Mouse (Mus musculus) lung, embryonic 15.5 days (tissue): ENCODE data around the gene Noct. TPM values are rescaled to one million over a fixed set of nuclear protein-coding genes. Genes with fewer than 3 reads are reported as not detected.
"Not testable (repeated sequence)": the region's sequence is repeated elsewhere in the genome, so short reads cannot be mapped to it uniquely, and the experiment has no call there.

Experiments used
- ATAC-seq: fragments of 200-750 bp; cut with Nextera tagmentation; 2 replicates; pipeline ENCODE4 v1.8.0; 2017; ENCODE audit warnings: moderate number of reproducible peaks, borderline replicate concordance; ENCODE audit not compliant: low FRiP score, low TSS enrichment; ENCODE audit errors: extremely low read depth
- H3K27ac ChIP-seq: fragments of 300-500 bp; sonication (generic); 2 replicates; pipeline ENCODE4 v1.5.1; 2015; ENCODE audit warnings: moderate library complexity, mild to moderate bottlenecking, inconsistent platforms
- H3K27me3 ChIP-seq: fragments of 300-500 bp; sonication (generic); 2 replicates; pipeline ENCODE4 v1.6.1; 2015; ENCODE audit warnings: inconsistent platforms
- H3K36me3 ChIP-seq: fragments of 300-500 bp; sonication (generic); 2 replicates; pipeline ENCODE4 v1.6.1; 2015; ENCODE audit warnings: inconsistent platforms
- H3K4me1 ChIP-seq: fragments of 300-500 bp; sonication (generic); 2 replicates; pipeline ENCODE4 v1.6.1; 2015; ENCODE audit warnings: inconsistent platforms
- H3K4me2 ChIP-seq: fragments of 300-500 bp; sonication (generic); 2 replicates; pipeline ENCODE4 v1.6.1; 2015; ENCODE audit warnings: inconsistent platforms, mild to moderate bottlenecking, moderate library complexity
- H3K4me3 ChIP-seq: fragments of 300-500 bp; sonication (generic); 2 replicates; pipeline ENCODE4 v1.5.1; 2015; ENCODE audit warnings: mild to moderate bottlenecking, inconsistent platforms
- H3K9ac ChIP-seq: fragments of 300-500 bp; sonication (generic); 2 replicates; pipeline ENCODE4 v1.6.1; 2015; ENCODE audit warnings: inconsistent platforms
- H3K9me3 ChIP-seq: fragments of 300-500 bp; sonication (generic); 2 replicates; pipeline ENCODE4 v1.6.1; 2016; ENCODE audit warnings: inconsistent platforms
- WGBS: fragments of 180-500 bp; shearing (Covaris S2); methylation state at CpG from one replicate; pipeline ENCODE4 v1.1.7; 2015; 5-methylcytosine and 5-hydroxymethylcytosine counted together
- polyA plus RNA-seq: library from polyadenylated mRNA; unstranded; fragments of >200 nt; fragmentation: Nextera tagmentation; extraction: Ambion mirVana; gene quantifications from 2 replicates; pipeline ENCODE4 v1.2.1, GENCODE M21; 2015

Gene Noct
- polyA plus RNA-seq, 1 experiment from 2014 or later, result 7.2 TPM

DNA sequence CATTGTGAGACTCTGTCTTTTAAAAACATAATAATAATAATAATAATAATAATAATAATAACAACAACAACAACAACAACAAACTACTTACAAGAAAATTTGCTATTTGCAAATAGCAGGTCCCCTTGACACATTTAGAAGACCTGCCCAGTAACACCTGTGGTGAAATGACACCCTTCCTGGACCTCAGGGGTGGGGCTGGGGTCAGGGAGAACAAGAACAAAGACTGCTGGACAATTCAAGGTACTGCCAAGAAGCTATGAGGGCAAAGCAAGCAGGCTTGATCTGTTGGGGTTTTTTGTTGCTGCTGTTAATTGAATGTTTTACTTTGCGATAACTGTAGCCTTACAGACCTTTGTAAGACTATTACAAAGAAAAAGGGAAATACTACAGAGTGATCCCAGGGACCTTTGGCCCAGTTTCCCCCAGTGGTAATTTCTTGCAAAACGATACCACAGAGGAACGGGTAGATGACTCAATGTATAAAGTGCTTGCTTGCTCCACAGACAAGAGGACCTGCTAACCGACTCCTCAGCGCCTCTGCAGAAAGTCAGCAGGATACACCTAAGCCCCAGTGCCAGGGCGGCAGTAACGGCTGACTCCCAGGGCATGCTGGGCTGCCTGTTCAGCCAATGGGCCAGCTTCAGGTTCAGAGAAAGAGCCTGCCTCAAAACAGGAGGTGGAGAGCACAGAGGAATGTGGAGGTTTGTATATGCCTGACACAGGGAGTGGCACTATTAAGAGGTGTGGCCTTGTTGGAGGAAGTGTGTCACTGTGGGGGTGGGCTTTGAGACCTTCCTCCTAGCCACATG is 14.5 kb upstream of the Noct start:
- no peak overlapping the region for H3K27ac ChIP-seq
- ATAC-seq, result no peak
- no peaks in the 10 kb centered on the region for H3K36me3 ChIP-seq
- no peaks in the 10 kb centered on the region for H3K9me3 ChIP-seq
- H3K9ac ChIP-seq, result no peak overlapping the region
- WGBS, result 81% methylated on average over 7 of the region's 7 CpGs
- H3K4me1 ChIP-seq, result no peaks in the 10 kb centered on the region
- no peak overlapping the region for H3K4me2 ChIP-seq
- H3K4me3 ChIP-seq, result no peak overlapping the region
- H3K27me3 ChIP-seq, result no peaks in the 10 kb centered on the region

DNA sequence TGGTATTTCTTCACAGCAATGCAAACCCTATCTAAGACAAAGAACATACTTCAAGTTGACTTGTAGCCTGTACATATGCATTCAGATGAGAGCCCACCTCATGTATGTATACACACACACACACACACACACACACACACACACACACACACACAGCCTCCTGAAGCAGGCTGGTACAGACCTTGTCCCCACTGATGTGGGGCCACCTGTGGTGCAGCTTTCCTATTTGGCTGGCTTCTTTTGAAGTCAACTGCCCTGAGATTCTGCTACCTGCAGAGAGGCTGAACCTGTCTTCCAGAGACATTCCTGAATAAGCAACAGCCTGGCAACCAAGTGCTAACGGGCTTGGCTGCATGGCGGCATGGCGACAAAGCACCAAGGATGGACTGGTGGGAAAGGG is 13.8 kb upstream of the Noct start:
- ATAC-seq, result no peak
- Histone ChIP-seq H3K4me2 (no peak overlapping the region), H3K9ac (no peak overlapping the region), H3K4me3 (no peak overlapping the region), H3K4me1 (no peaks in the 10 kb centered on the region), H3K9me3 (no peaks in the 10 kb centered on the region), H3K36me3 (no peaks in the 10 kb centered on the region), H3K27ac (no peak overlapping the region), H3K27me3 (no peaks in the 10 kb centered on the region)
- WGBS, result 96% methylated on average over 3 of the region's 3 CpGs

DNA sequence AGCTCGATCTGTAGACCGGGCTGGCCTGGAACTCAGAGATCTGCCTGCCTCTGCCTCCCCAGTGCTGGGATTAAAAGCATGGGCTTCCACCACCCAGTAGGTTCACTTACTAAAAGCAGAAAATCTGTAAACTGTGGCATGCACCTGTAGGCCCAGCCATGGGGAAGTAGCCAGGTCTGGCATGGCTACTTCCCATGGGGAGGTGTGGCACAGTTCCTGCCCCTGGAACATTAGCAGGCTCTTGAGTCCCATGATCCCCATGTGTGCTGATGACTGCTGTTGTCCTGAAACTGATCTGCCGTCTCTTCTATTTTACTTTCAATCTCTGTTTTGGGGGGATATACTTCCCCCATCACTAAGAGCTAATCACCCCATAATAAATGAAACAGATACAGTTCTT is 11.1 kb upstream of the Noct start:
- no peak overlapping the region for H3K4me3 ChIP-seq
- H3K4me2 ChIP-seq, result no peak overlapping the region
- ATAC-seq, result no peak
- no peaks in the 10 kb centered on the region for H3K27me3 ChIP-seq
- H3K4me1 ChIP-seq, result no peaks in the 10 kb centered on the region
- no peaks in the 10 kb centered on the region for H3K9me3 ChIP-seq
- no peak overlapping the region for H3K9ac ChIP-seq
- WGBS, result 99% methylated on average over 3 of the region's 3 CpGs
- no peaks in the 10 kb centered on the region for H3K36me3 ChIP-seq
- H3K27ac ChIP-seq, result no peak overlapping the region

DNA sequence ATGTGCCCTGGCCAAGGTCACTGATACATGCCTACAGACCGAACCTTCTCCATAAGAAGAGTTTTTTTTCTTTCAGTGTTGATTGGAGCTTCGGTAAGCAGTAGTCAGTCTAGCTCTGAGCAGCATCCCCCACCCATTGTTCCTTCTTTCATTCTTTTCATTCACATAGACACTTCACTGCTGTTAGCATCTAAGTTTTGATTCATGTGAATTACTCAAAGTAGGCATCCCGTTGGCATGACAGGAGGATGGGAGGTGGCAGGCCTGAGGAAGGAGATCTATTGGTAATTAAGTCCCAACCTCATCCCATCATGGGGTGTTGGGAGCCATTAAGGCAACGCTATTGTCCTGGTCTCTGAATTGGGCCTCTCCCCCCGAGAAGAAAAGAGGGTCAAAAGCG is 8.6 kb upstream of the Noct start:
- ATAC-seq, result no peak
- H3K36me3 ChIP-seq, result no peaks in the 10 kb centered on the region
- H3K4me3 ChIP-seq, result no peak overlapping the region
- H3K9ac ChIP-seq, result no peak overlapping the region
- no peak overlapping the region for H3K4me2 ChIP-seq
- 87% methylated on average over 6 of the region's 6 CpGs for WGBS
- H3K27me3 ChIP-seq, result no peaks in the 10 kb centered on the region
- H3K4me1 ChIP-seq, result no peaks in the 10 kb centered on the region
- no peaks in the 10 kb centered on the region for H3K9me3 ChIP-seq
- no peak overlapping the region for H3K27ac ChIP-seq

DNA sequence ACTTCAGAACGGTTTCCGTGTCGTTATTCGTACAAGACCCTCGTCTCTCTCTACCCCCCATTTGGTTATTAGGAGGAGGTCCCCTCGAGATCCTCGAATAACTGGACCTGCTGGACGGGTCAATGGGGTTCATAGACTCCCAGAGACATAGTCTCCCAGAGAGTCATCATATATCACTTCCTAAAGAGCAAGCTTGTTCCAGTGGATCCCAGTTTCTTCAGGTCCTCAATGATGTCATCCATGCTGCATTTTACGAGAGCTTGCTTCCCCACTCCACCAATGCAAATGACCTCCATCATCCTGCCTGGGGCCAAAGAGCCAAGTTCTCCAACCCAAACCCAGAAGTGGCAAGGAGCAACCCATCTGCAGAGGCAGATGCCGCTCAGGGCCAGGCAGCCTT is 7.9 kb upstream of the Noct start:
- H3K36me3 ChIP-seq, H3K9ac ChIP-seq, H3K4me1 ChIP-seq, H3K27ac ChIP-seq, H3K4me3 ChIP-seq, H3K4me2 ChIP-seq, H3K27me3 ChIP-seq, ATAC-seq, H3K9me3 ChIP-seq: not testable (repeated sequence)
- 83% methylated on average over 8 of the region's 10 CpGs for WGBS

DNA sequence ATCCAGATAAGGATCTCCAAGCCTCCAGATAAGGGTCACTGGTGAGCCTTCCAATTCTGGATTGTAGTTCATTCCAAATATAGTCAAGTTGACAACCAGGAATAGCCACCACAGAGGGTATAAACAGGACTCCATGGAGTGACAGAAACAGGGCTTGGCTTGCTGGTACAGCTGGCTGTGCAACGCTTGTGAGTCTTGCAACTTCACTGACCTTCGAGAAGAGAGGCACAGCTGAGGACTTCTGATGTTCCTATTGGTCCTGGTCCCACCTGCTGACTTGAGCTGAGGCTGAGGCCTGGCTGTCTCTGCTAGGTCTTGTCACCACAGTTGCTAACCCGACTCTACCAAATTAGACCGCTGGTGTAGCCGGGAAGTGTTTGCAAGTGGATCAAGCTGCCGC is 5.9 kb upstream of the Noct start:
- not testable (repeated sequence) for H3K4me2 ChIP-seq, H3K4me3 ChIP-seq, H3K27ac ChIP-seq, H3K36me3 ChIP-seq, H3K27me3 ChIP-seq, H3K9ac ChIP-seq, H3K9me3 ChIP-seq, ATAC-seq
- 86% methylated on average over 6 of the region's 6 CpGs for WGBS
- H3K4me1 ChIP-seq, result peaks cover 22% of the 10 kb centered on the region; the same call in 1 of the 2 replicates

DNA sequence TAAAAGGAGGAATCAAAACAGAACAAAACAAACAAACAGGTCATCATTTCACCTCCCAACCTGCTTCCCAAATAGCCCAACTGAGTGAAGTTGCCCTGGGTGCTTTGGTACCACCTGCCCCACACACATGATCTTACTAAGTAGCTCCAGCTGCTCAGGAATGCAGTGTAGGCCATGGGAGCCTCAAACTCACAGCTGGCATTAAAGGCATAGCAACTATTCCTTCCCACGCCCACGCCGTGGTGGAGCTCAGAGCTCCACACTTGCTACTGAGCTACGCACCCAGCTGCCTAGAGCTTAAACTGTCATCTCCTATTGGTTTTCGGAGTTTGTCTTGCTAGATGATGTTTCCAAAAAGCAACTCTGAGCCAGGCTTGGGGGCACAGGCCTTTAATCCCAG is 5.0 kb upstream of the Noct start:
- no peak overlapping the region for H3K27ac ChIP-seq
- no peak for ATAC-seq
- H3K36me3 ChIP-seq, result no peaks in the 10 kb centered on the region
- peaks cover 29% of the 10 kb centered on the region; the same call in 1 of the 2 replicates for H3K4me1 ChIP-seq
- no peaks in the 10 kb centered on the region for H3K27me3 ChIP-seq
- WGBS, result 91% methylated on average over 5 of the region's 5 CpGs
- H3K9me3 ChIP-seq, result no peaks in the 10 kb centered on the region
- H3K4me2 ChIP-seq, result no peak overlapping the region
- H3K9ac ChIP-seq, result no peak overlapping the region
- H3K4me3 ChIP-seq, result no peak overlapping the region

DNA sequence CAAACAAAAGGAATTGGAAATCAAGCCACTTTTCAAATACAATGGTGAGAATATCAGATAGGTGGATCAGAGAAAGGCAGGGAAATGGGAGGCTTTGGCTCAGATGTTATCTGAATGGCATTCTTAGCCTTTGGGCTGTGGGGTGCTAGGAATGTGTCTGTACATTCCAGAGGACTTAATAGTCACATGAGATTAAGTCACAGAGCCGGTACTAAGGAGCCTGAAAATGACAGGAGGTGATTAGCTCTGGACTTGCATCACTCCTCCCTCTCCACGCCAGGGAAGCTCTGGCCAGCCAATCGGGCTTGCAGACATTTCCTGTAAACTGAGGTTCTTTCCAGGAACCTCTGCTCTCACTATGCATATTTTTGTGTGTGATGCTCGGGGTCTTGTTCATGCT is 3.4 kb upstream of the Noct start:
- Histone ChIP-seq H3K27ac (no peak overlapping the region), H3K4me2 (no peak overlapping the region), H3K9me3 (no peaks in the 10 kb centered on the region), H3K36me3 (no peaks in the 10 kb centered on the region), H3K4me3 (no peak overlapping the region), H3K27me3 (no peaks in the 10 kb centered on the region), H3K4me1 (peaks cover 30% of the 10 kb centered on the region; the same call in 1 of the 2 replicates), H3K9ac (no peak overlapping the region)
- ATAC-seq, result no peak
- 23% methylated on average over 4 of the region's 4 CpGs for WGBS

DNA sequence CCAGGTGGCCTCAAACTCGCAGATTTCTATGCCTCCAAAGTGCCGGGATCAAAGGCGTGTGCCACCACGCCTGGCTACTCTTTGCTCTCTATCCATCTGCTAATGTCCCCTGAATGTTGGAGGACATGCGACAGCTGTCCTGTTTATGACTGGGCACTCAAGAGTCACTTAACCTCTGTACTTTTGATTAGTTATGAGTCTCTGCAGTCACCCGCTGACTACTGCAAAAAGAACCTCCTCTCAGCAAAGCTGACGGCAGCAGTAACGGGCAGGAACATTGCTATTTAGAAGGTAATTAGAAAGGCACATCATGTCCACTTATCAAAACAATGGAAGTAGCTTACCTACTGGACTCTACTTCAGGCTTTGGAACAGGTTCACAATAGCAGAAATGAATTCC is 2.4 kb upstream of the Noct start:
- no peak for ATAC-seq
- WGBS, result 43% methylated on average over 8 of the region's 8 CpGs
- Histone ChIP-seq H3K36me3 (no peaks in the 10 kb centered on the region), H3K4me2 (no peak overlapping the region), H3K9ac (no peak overlapping the region), H3K4me1 (peaks cover 40% of the 10 kb centered on the region; the same call in 1 of the 2 replicates), H3K4me3 (no peak overlapping the region), H3K27ac (no peak overlapping the region), H3K27me3 (no peaks in the 10 kb centered on the region), H3K9me3 (no peaks in the 10 kb centered on the region)

DNA sequence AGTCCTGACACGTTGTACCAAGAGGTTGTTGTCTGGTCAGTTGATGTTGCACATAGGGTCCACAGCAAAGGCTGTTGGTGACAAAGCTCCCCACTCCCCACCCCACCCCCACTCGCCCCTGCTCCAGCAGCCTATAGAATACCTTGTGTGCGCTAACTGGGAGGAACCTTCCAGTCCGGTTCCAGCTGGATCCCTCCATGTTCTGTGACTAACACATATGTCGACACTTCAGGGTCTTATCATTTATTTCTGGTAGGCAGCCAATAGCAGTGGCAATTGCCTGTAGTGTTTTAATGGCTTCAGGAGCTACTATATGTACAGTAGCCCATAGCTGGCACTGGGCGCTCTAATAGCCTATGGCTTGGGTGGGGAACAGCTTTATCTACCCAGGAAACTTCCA is 1.9 kb upstream of the Noct start:
- Histone ChIP-seq H3K9me3 (no peaks in the 10 kb centered on the region), H3K4me1 (peaks cover 41% of the 10 kb centered on the region; the same call in 1 of the 2 replicates), H3K4me3 (no peak overlapping the region), H3K36me3 (no peaks in the 10 kb centered on the region), H3K9ac (no peak overlapping the region), H3K27ac (no peak overlapping the region), H3K27me3 (no peaks in the 10 kb centered on the region), H3K4me2 (no peak overlapping the region)
- ATAC-seq, result no peak
- WGBS, result 64% methylated on average over 6 of the region's 6 CpGs

DNA sequence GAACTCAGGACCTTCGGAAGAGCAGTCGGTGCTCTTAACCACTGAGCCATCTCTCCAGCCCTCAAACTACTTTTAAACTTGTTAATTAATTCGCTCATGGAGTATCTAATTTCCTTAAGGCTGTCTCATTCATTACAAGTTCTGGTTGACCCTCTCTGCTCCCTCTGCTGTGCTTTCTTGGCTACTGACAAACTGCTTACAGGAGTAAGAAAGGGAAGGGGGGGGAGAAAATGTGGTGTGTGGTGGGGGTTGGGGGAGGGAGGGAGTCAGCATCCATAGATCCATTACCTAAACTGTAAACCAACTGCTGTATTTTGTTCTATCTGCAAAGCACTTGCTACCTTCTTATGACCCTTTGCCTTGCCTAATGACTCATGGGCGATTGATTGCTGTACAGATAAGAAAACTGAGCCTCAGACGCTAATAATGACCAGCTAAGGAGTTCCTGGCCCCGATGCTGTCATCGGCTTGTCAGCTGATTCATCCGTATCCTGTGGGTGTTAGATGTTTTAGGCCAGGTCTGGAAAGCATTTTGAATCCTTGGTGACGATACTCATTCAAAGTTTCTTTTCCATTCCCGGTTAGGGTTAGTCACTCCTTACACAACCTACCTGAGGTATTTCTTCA is 1.3 kb upstream of the Noct start:
- Histone ChIP-seq H3K27ac (no peak overlapping the region), H3K27me3 (no peaks in the 10 kb centered on the region), H3K4me2 (0 out of 2 replicates have a peak overlapping the region, but pooled peaks have one; percentile 87), H3K4me3 (no peak overlapping the region), H3K9ac (no peak overlapping the region), H3K36me3 (no peaks in the 10 kb centered on the region), H3K9me3 (no peaks in the 10 kb centered on the region), H3K4me1 (peaks cover 41% of the 10 kb centered on the region; the same call in 1 of the 2 replicates)
- WGBS, result 43% methylated on average over 10 of the region's 10 CpGs
- no peak for ATAC-seq

DNA sequence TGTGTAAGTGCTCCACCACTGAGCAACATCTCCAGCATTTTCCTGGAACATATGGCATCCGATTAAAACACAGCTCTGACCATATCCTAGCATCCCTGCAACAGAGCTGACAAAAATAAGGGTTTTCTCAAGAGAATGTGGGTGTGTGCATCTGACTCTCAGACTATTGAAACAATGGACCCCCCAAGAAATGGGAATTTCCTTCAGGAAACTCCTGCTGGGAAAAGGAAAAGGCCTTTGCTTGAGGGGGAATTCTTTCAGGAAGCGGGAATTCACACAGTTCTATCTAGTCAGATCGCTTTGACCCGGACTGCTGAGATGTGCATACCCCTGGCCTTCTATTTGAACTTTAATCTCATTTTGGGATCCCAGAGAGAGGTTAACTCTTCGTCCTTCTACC is 691 bp upstream of the Noct start:
- Histone ChIP-seq H3K36me3 (no peaks in the 10 kb centered on the region), H3K4me2 (peak overlapping the region; percentile 87), H3K27ac (no peak overlapping the region), H3K9ac (no peak overlapping the region), H3K4me1 (peaks cover 41% of the 10 kb centered on the region; the same call in 1 of the 2 replicates), H3K9me3 (no peaks in the 10 kb centered on the region), H3K4me3 (peak overlapping the region; percentile 94; the same call in 1 of the 2 replicates), H3K27me3 (no peaks in the 10 kb centered on the region)
- no peak for ATAC-seq
- 11% methylated on average over 5 of the region's 5 CpGs for WGBS
